Mouse (Mus musculus) CD8-positive naive resting alpha-beta T cell, adult 2 months (primary cell): ENCODE data around the gene Tmem267.
"Not testable (repeated sequence)": the region's sequence is repeated elsewhere in the genome, so short reads cannot be mapped to it uniquely, and the experiment has no call there.

Source experiments
- DNase-seq, 2 experiments: peaks; one replicate each; pipeline ENCODE4 v3.0.0; 2022; ENCODE audit warnings: low read depth in 2 of 2, low spot score in 2 of 2

The Tmem267 gene

DNA sequence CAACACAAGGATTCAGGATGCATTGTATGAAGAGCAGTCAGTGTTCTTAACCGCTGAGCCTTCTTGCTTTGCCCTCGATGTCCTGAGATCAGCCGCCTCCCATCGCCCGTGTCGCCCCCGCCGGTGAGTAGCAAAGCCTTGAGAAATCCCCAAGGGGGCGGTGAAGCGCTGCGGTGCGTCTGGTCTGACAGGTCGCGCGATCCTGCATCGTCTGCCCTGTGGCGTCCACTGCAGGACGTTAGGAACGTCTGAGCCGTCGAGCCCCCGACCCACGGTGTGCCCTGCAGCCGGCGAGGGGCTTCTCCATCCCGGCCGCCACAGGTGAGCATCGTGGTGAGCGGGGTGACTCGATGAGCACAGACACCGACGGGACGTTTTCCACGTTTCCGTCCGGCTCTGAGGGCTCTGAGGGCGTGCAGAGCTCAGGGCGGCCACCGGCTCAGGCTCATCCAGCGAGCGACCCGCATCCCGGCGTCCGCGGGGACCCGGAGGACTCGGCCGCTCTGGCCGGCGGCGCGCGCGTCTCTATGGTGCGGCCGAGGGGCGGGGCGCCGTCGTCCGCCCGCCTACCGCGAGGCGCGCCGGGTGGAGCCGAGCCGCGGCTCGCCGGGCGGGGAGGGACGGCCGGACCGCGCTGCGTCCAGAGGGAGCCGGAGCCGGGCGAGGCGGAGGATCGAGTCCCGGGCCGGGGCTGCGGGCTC is at the start of gene Tmem267, which contains the start of gene 3110070M22Rik:
TSS of gene Tmem267 (plus strand) at position 160 of the 701 bp plus-strand sequence.
TSS of gene 3110070M22Rik (minus strand) at position 504 of the 701 bp plus-strand sequence.
- DNase-seq = peak; percentile 56 to 71

DNA sequence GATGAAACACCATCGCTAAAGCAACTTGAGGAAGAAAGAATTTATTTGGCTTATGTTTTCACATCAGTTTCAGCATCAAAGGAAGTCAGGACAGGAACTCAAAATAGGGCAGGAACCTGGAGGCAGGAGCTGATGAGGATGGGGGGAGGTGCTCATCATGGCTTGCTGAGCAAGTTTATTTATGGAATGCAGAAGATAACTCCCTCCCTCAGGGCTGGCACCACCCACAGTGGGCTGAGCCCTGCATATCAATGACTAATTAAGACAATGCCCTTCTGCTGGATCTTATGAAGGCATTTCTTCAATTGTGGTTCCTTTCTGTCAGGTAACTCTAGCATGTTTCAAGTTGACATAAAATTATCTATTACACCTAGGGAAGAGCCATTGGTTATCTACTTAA is 45.6 kb upstream of the Tmem267 start:
- DNase-seq = no peak

DNA sequence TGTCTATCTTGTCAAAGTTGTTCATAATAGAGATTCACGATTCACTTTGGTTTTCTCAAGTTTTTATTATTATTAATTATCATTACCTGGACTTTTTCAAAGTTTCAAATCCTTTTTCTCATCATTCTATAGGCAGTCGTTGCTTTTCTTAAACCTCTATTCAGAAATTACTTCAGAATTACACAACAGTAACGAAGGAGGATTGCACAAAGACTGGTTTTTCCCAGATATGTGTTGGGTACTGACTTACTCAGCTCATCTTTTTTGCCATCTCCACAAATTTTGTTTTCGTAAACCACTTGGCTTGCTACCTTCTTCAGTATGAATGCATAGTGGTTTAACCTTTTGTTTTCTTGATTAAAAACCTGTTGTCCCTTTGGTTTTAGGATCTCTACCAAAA is 34.3 kb upstream of the Tmem267 start:
- no peak for DNase-seq

DNA sequence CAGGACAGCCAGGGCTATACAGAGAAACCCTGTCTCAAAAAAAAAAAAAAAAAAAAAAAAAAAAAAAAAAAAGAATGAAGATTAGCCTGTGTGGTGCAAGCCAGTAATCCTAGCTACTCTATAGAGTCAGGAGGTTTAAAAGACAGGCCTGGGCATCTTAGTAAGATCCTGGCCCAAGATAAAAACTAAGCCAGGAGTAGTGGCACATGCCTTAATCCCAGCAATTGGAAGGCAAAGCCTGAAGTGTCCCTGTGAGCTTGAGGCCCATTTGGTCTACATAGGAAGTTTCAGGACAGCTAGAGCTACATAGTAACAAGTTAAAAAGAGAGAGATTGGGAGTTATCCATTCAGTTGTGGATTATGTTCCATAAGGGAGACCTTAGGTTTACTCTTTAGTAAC is 32.8 kb upstream of the Tmem267 start:
- DNase-seq = no peak

DNA sequence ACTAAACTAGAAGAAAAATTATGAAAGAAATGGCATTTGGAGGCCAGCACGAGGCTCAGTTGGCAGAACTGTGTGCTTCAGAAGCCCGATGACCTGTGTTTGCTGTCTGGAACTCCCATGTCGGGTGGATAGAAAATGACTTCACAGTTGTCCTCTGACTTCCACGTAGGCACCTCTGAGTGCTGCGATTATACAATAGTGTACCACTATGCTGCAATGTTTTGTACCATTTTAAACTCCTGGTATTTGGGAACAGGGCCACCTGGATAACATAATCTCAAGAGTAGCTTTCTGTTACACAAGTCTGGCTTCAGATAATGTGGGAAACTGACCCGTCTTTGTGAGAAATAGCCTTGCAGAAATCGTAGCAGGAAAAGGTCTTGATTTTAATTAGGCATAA is 31.5 kb upstream of the Tmem267 start:
- DNase-seq = no peak

DNA sequence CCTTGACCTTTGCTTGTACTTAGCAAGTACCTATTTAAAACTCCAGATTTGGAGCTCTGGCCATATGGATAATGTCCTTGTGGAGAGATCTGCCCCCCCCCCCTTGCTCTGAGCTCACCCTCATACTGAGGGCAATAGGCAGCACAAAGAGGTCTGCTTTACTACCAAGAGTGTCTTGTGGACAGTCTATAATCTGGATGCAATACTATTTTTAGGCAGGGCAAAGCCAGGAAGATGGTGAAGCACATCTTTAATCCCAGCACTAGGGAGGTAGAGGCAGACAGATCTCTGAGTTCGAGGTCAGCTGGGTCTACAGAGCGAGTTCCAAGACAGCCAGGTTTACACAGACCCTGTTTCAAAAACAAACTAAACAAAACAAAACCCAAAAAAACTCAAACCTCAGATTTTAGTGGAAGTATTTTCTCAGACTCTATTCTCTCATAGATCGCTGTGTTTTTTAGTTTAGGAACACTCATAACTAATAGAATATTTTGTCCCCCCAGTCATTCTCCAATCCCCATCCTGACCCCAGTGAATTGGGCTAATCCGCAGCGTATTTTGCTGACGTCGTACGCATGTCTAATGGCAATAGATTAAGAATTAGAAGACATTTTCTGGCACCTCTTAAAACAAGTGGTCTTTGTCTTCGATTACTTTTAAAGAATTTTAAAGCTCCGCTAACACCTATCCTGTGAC is 25.8 kb upstream of the Tmem267 start:
- no peak for DNase-seq

DNA sequence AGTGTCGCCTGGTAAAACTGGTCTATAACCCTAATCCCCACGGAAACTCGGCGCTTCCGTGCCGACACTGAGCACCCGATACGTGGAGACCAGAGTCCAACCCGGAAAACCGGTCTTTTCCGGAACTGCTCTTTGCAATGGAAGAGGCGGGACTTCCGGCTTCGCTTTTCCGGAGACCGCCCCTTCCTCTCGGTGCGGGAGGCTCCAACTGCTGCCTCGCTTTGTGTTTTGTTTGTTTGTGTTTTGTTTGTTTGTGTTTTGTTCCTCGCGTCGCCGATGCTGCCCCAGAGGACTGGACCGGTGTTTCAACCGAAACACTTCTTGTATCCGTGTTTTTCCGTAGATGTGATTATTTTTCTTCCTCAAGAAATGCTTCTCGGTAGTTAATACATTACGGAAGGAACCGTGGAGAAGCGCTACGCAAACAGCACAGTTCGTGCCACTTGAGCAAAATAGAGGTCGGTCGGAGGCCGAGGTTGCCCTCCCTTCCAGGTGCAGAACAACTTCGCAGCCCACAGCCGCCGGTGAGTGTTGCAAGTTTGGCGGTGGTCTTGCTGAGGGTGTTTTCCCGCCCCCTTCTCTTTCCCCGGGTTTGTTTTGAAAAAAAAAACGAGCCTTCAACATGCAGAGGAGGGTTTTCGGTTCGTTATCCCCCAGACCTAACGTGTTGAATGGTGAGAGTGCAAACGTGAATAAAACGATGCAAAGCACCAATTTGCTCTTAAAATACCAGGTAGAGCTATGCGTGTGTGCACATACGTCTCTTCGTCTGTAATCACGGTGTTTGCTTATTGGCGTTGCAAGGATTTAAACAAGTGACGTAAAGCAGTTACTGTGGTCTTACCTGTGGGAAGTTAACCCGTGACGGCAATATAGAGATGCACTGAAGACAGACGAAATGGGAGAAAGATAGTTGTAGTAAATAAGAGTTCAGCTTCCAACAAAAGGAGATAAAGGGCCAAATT is 25.0 kb upstream of the Tmem267 start, which contains the start of gene 4833420G17Rik:
TSS of gene 4833420G17Rik (plus strand) at position 173 of the 965 bp plus-strand sequence.
- DNase-seq = peak; percentile 79 to 85

DNA sequence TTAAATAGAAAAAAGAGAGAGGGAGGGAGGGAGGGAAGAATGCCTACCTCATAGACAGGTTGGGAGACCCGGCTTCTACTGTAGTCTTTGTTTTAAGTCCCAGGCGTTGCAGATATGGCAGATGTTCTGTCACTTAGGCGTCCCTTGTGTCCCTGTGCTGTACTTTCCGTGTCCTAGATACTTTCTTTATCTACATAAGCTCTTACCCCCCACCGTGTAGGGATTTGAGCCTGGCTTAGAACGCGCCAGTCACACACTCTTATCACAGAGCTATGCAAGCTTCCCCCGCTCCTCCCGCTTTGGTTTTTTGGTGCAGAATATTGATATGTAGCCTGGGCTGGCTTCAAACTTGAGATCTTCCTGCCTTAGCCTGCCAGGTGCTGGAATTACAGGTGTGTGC is 11.2 kb upstream of the Tmem267 start:
- DNase-seq = no peak

DNA sequence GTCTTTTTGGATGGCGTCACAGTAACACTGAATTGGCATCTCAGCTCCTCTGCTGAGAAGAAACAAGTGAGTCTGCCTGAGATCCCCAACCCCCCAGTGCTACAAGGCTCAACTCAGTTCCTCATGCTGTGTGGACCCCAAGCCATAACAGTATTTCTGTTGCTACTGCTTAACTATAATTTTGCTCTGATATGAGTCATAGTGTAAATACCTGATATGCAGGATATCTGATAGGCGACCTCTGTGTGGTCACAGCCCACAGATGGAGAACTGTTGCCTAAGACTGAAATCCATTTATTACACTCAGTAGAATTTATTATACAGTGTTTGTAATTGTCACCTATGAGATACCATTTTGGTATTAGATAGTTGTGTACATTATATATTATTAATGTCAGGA is 10.1 kb upstream of the Tmem267 start:
- DNase-seq = no peak

DNA sequence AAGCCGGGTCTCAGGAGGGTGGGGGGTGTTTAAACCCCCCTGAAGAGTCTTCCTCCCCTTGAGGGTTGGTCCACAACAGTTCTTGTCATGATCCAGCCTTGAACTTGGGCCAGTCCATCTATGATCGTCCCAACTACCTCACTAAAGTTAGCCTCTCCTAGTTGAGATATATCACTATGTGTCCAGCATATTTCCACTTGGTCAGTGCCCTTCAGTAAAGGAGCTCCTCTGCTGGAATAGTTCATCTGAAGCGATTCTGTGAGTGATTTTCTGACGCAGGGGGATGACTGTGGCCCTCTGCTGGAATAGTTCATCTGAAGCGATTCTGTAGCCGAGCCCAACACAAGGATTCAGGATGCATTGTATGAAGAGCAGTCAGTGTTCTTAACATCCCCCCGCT is 485 bp upstream of the Tmem267 start:
- no peak for DNase-seq

DNA sequence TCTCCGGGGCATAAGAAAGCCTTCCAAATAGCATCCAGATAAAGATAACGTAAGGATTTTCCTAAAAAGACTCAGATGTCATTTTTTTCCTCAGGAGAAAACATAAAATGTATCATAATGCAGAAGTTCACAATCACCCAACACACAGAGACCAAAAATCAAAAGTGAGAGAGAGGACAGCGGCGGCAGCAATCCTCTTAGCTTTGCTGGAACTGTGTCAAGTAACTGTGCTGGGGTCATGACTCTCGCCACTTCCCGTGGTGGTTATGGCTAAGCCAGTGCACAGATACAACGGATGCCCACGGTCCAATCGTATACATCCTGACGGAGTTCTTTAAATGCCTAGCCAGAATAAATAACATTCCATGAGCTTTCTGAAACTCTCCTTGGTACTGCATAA is 4.2 kb downstream of the Tmem267 start:
- DNase-seq = not testable (repeated sequence)

DNA sequence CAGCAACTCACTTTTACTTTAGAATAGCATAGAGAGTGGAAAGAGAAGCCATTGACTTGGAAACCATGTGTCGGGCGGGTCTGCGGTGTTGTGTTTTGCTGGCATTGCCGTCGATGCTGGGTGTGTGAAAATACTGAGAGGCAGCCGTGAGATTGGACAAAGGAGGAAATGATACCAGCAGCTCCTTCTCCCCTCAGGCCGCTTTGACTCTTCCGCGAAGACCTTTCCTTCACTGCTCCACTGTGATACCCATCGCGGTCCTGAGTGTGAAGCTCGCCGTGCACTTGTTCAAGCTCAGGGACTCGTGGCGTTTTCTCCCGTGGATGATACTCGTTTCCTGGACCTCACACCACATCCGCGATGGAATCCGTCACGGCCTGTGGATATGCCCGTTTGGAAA is 7.1 kb downstream of the Tmem267 start:
- DNase-seq = not testable (repeated sequence)

DNA sequence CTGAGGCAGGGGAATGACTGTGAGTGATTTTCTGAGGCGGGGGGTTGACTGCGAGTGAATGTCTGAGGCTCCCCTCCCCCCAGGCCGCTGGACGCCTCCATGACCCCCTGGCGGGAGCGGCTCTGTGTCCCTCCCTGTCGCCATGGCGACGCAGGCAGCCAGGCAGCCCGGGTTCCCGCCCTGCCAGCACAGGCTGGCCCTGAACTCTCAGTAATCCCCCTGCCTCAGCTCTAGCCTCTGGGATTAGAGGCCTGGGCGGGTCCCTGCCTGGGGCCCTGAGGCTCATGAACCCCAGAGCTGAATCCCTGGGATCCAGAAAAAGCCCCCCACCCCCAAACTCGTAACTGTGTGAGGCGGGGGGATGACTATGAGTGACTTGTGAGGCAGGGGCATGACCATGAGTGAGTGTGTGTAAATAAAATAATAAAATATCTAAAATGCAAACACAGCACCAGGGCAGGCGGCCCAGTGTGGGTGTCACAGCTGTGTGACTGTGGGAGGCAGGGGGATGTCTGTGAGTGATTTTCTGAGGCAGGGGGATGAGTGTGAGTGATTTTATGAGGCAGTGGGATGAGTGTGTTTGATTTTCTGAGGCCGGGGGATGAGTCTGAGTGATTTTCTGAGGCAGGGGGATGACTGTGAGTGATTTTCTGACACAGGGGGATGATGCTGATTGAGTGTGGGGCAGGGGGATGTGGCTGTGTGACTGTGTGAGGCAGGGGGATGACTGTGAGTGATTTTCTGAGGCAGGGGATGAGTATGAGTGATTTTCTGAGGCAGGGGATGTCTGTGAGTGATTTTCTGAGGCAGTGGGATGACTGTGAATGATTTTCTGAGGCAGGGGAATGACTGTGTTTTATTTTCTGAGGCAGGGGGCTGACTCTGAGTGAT is 108.7 kb downstream of the Tmem267 start:
- DNase-seq = peak; percentile 19 to 26

DNA sequence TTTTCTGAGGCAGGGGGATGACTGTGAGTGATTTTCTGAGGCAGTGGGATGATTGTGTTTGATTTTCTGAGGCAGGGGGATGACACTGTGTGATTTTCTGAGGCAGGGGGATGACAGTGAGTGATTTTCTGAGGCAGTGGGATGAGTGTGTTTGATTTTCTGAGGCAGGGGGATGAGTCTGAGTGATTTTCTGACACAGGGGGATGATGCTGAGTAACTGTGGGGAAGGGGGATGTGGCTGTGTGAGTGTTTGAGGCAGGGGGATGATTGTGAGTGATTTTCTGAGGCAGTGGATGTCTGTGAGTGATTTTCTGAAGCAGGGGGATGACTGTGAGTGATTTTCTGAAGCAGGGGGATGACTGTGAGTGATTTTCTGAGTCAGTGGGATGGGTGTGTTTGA is 110.6 kb downstream of the Tmem267 start:
- DNase-seq = peak; percentile 21 to 25

DNA sequence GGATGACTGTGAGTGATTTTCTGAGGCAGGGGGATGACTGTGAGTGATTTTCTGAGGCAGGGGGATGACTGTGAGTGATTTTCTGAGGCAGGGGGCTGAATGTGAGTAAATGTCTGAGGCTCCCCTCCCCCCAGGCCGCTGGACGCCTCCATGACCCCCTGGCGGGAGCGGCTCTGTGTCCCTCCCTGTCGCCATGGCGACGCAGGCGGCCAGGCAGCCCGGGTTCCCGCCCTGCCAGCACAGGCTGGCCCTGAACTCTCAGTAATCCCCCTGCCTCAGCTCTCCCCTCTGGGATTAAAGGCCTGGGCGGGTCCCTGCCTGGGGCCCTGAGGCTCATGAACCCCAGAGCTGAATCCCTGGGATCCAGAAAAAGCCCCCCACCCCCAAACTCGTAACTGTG is 111.2 kb downstream of the Tmem267 start:
- DNase-seq = peak; percentile 35 to 39

DNA sequence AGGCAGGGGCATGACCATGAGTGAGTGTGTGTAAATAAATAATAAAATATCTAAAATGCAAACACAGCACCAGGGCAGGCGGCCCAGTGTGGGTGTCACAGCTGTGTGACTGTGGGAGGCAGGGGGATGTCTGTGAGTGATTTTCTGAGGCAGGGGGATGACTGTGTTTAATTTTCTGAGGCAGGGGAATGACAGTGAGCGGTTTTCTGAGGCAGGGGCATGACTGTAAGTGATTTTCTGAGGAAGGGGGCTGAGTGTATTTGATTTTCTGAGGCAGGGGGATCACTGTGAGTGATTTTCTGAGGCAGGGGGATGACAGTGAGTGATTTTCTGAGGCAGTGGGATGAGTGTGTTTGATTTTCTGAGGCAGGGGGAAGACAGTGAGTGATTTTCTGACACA is 111.7 kb downstream of the Tmem267 start:
- DNase-seq = not testable (repeated sequence)

DNA sequence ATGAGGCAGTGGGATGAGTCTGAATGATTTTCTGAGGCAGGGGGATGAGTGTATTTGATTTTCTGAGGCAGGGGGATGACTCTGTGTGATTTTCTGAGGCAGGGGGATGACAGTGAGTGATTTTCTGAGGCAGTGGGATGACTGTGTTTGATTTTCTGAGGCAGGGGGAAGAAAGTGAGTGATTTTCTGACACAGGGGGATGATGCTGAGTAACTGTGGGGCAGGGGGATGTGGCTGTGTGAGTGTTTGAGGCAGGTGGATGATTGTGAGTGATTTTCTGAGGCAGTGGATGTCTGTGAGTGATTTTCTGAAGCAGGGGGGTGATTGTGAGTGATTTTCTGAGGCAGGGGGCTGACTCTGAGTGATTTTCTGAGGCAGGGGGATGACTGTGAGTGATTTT is 112.3 kb downstream of the Tmem267 start:
- peak; percentile 51 to 59 for DNase-seq

DNA sequence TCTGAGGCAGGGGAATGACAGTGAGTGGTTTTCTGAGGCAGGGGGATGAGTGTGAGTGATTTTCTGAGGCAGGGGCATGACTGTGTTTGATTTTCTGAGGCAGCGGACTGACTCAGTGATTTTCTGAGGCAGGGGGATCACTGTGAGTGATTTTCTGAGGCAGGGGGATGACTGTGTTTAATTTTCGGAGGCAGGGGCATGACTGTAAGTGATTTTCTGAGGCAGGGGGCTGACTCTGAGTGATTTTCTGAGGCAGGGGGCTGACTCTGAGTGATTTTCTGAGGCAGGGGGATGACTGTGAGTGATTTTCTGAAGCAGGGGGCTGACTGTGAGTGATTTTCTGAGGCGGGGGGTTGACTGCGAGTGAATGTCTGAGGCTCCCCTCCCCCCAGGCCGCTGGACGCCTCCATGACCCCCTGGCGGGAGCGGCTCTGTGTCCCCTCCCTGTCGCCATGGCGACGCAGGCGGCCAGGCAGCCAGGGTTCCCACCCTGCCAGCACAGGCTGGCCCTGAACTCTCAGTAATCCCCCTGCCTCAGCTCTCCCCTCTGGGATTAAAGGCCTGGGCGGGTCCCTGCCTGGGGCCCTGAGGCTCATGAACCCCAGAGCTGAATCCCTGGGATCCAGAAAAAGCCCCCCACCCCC is 115.0 kb downstream of the Tmem267 start:
- not testable (repeated sequence) for DNase-seq

DNA sequence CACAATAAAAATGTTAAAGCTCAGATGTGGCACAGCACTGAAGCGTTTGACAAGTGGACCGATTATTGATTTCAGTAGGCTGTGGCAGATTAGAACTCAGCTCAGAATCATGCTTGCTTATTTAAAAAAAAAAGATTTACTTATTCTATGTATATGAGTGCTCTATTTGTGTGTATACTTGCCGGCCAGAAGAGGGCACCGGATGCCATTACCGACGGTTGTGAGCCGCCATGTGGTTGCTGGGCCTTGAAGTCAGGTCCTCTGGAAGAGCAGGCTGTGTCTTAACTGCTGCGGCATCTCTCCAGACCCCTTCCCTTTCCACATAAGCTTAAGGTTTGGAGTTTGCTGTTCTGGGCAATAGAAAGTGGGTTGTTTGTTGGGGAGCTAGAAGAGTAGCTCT is 116.1 kb downstream of the Tmem267 start:
- DNase-seq = not testable (repeated sequence)

DNA sequence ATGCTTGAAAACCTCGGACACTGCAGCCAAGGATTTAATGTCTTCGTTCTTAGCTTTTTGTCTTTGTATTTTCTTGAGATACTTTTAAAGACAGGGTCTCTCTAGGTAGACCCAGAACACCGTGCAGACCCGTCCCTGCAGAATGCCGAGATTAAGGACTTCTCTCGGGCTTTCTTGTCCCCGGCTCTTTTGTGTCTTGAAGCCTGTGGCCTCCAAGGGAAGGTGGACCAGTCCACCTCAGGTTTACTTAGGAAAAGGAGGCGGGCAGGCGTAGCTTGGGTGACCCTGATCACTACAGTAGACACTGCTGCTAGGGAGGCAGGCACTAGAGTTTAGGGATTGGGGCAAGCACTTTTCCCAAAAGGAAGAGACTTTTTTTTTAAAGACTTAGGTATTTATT is 116.5 kb downstream of the Tmem267 start:
- not testable (repeated sequence) for DNase-seq
